Mouse (Mus musculus) kidney, postnatal 0 days (tissue): Measurements from ENCODE around the gene Sdccag8. TPM values are rescaled to one million over a fixed set of nuclear protein-coding genes. Genes with fewer than 3 reads are reported as not detected.

Experiments used
- ATAC-seq: fragments of 200-750 bp; cut with Nextera tagmentation; replicated peaks from 2 replicates; pipeline ENCODE4 v1.8.0; 2017; ENCODE audit warnings: low read depth, moderate number of reproducible peaks, moderate TSS enrichment, moderate library complexity; ENCODE audit not compliant: low FRiP score
- DNase-seq: peaks from one replicate; pipeline ENCODE4 v3.0.0-alpha.2; 2016; ENCODE audit warnings: low spot score
- H3K27ac ChIP-seq: fragments of 300-500 bp; sonication (generic); 2 replicates; pipeline ENCODE4 v1.5.1; 2014; ENCODE audit warnings: mild to moderate bottlenecking
- H3K27me3 ChIP-seq: fragments of 300-500 bp; sonication (generic); 2 replicates; pipeline ENCODE4 v1.6.1; 2014; ENCODE audit warnings: low read length, mixed read lengths; ENCODE audit not compliant: insufficient read depth
- H3K36me3 ChIP-seq: fragments of 300-500 bp; sonication (generic); 2 replicates; pipeline ENCODE4 v1.6.1; 2014; ENCODE audit warnings: low read length, mixed read lengths; ENCODE audit not compliant: insufficient read depth
- H3K4me1 ChIP-seq: fragments of 300-500 bp; sonication (generic); replicated peaks from 2 replicates; pipeline ENCODE4 v1.6.1; 2014; ENCODE audit warnings: antibody characterized with exemption, low read length, mixed read lengths; ENCODE audit not compliant: insufficient read depth
- H3K4me2 ChIP-seq: fragments of 300-500 bp; sonication (generic); 2 replicates; pipeline ENCODE4 v1.6.1; 2014; ENCODE audit warnings: mild to moderate bottlenecking, low read length, moderate library complexity, mixed read lengths
- H3K4me3 ChIP-seq: fragments of 300-500 bp; sonication (generic); replicated peaks from 2 replicates; pipeline ENCODE4 v1.5.1; 2014; ENCODE audit warnings: low read depth, low read length
- H3K9ac ChIP-seq: fragments of 300-500 bp; sonication (generic); 2 replicates; pipeline ENCODE4 v1.6.1; 2014; ENCODE audit warnings: low read depth, low read length
- H3K9me3 ChIP-seq: fragments of 300-500 bp; sonication (generic); replicated peaks from 2 replicates; pipeline ENCODE4 v1.6.1; 2016; ENCODE audit warnings: low read length, inconsistent platforms, mixed read lengths
- CTCF ChIP-seq: IDR thresholded peaks from 2 replicates; pipeline ENCODE4 v1.5.1; 2016; ENCODE audit warnings: antibody characterized with exemption, low read depth, mild to moderate bottlenecking, moderate library complexity
- WGBS: fragments of 180-500 bp; shearing (Covaris S2); extraction: QIAGEN DNeasy Blood & Tissue Kit; methylation state at CpG from one replicate; pipeline ENCODE4 v1.1.7; 2014; 5-methylcytosine and 5-hydroxymethylcytosine counted together
- polyA plus RNA-seq: library from polyadenylated mRNA; unstranded; fragments of >200 nt; fragmentation: Nextera tagmentation; extraction: Ambion mirVana; gene quantifications from 2 replicates; pipeline ENCODE4 v1.2.1, GENCODE M21; 2015

The Sdccag8 gene
- polyA plus RNA-seq, 1 experiment from 2014 or later, result 22.7 TPM

- TF ChIP-seq CTCF, result no peak
- no peak overlapping the region for H3K27ac ChIP-seq
- no peak for DNase-seq
- no peak for ATAC-seq
- no peaks in the 10 kb centered on the region for H3K9me3 ChIP-seq
- H3K27me3 ChIP-seq, result no peaks in the 10 kb centered on the region
- WGBS, result 87% methylated on average over 5 of the region's 5 CpGs
- H3K9ac ChIP-seq, result no peak overlapping the region
- H3K4me1 ChIP-seq, result no peaks in the 10 kb centered on the region
- H3K36me3 ChIP-seq, result no peaks in the 10 kb centered on the region
- no peak overlapping the region for H3K4me2 ChIP-seq
- H3K4me3 ChIP-seq, result no peak overlapping the region
These were observed 108.4 kb downstream of the Sdccag8 start for GRCm38 (mm10) chr1:176922842-176923241.

GRCm38 (mm10) chr1:176926009-176926408 lies 111.5 kb downstream of the Sdccag8 start:
- no peak for TF ChIP-seq CTCF
- H3K36me3 ChIP-seq, result no peaks in the 10 kb centered on the region
- WGBS, result 67% methylated on average over 5 of the region's 5 CpGs
- H3K9ac ChIP-seq, result no peak overlapping the region
- no peak overlapping the region for H3K4me2 ChIP-seq
- DNase-seq (no peak), ATAC-seq (no peak)
- no peaks in the 10 kb centered on the region for H3K27me3 ChIP-seq
- H3K9me3 ChIP-seq, result no peaks in the 10 kb centered on the region
- H3K4me3 ChIP-seq, result no peak overlapping the region
- no peak overlapping the region for H3K27ac ChIP-seq
- H3K4me1 ChIP-seq, result no peaks in the 10 kb centered on the region

GRCm38 (mm10) chr1:176927312-176927711 lies 112.9 kb downstream of the Sdccag8 start:
- no peak for TF ChIP-seq CTCF
- H3K27ac ChIP-seq, result no peak overlapping the region
- H3K9ac ChIP-seq, result no peak overlapping the region
- no peak overlapping the region for H3K4me3 ChIP-seq
- H3K4me2 ChIP-seq, result no peak overlapping the region
- no peaks in the 10 kb centered on the region for H3K36me3 ChIP-seq
- no peaks in the 10 kb centered on the region for H3K4me1 ChIP-seq
- WGBS, result 86% methylated on average over 9 of the region's 9 CpGs
- H3K27me3 ChIP-seq, result no peaks in the 10 kb centered on the region
- no peak for ATAC-seq
- H3K9me3 ChIP-seq, result no peaks in the 10 kb centered on the region
- DNase-seq, result no peak

- no peak for DNase-seq
- Histone ChIP-seq H3K4me2 (no peak overlapping the region), H3K27me3 (no peaks in the 10 kb centered on the region), H3K9me3 (no peaks in the 10 kb centered on the region), H3K4me3 (no peak overlapping the region), H3K36me3 (no peaks in the 10 kb centered on the region), H3K9ac (no peak overlapping the region), H3K27ac (no peak overlapping the region), H3K4me1 (no peaks in the 10 kb centered on the region)
- no peak for ATAC-seq
- 88% methylated on average over 8 of the region's 8 CpGs for WGBS
- TF ChIP-seq CTCF, result no peak
These were observed 115.2 kb downstream of the Sdccag8 start for GRCm38 (mm10) chr1:176929710-176930109.

- Histone ChIP-seq H3K27ac (no peak overlapping the region), H3K4me2 (no peak overlapping the region), H3K4me1 (no peaks in the 10 kb centered on the region), H3K4me3 (no peak overlapping the region), H3K9ac (no peak overlapping the region), H3K36me3 (no peaks in the 10 kb centered on the region), H3K9me3 (no peaks in the 10 kb centered on the region), H3K27me3 (no peaks in the 10 kb centered on the region)
- TF ChIP-seq CTCF, result no peak
- ATAC-seq (no peak), DNase-seq (no peak)
- 84% methylated on average over 2 of the region's 2 CpGs for WGBS
These were observed 116.1 kb downstream of the Sdccag8 start for GRCm38 (mm10) chr1:176930574-176930973.

- Histone ChIP-seq H3K9me3 (no peaks in the 10 kb centered on the region), H3K4me2 (no peak overlapping the region), H3K36me3 (no peaks in the 10 kb centered on the region), H3K9ac (no peak overlapping the region), H3K27ac (no peak overlapping the region), H3K4me1 (no peaks in the 10 kb centered on the region), H3K4me3 (no peak overlapping the region), H3K27me3 (no peaks in the 10 kb centered on the region)
- 85% methylated on average over 4 of the region's 4 CpGs for WGBS
- DNase-seq (no peak), ATAC-seq (no peak)
- no peak for TF ChIP-seq CTCF
These were observed 116.6 kb downstream of the Sdccag8 start for GRCm38 (mm10) chr1:176930981-176931500.

- Histone ChIP-seq H3K4me3 (no peak overlapping the region), H3K36me3 (no peaks in the 10 kb centered on the region), H3K9ac (no peak overlapping the region), H3K4me2 (no peak overlapping the region), H3K27me3 (no peaks in the 10 kb centered on the region), H3K4me1 (no peaks in the 10 kb centered on the region), H3K27ac (no peak overlapping the region), H3K9me3 (no peaks in the 10 kb centered on the region)
- WGBS, result 85% methylated on average over 10 of the region's 10 CpGs
- TF ChIP-seq CTCF, result no peak
- no peak for ATAC-seq
- DNase-seq, result no peak
These were observed 117.1 kb downstream of the Sdccag8 start for GRCm38 (mm10) chr1:176931511-176931910.
